Mouse (Mus musculus) liver, adult 2 months (tissue): ENCODE results near the gene Kcnd3.

Experiments used
- CTCF ChIP-seq: fragments of 200-500 bp; IDR thresholded peaks from 2 replicates; pipeline ENCODE4 v1.5.1; 2011; ENCODE audit warnings: low read depth, low read length, control low read depth
- POLR2A ChIP-seq: fragments of 200-500 bp; IDR thresholded peaks from 2 replicates; pipeline ENCODE4 v1.6.1; 2011; ENCODE audit warnings: low read length, control low read depth; ENCODE audit not compliant: insufficient read depth; ENCODE audit errors: extremely low read depth

DNA sequence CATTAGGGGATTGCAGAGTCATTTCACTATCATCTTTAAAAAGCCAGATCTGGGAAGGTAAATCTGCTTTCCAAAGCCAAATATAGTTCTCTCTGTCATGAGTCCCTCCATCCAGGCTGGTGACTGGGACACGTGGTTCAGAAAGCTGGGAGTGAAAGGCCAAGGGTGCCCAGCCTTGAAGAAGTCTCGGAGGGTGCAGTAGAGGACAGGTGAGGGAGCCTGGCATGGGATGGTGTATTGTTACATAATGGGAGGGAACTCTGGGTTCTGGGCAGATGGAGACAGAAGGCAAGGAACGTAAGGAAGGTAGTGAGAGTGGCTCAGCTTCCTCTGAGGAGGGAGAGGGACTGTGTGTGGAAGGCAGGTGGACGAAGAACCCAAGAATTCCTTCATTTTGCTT is 5.5 kb downstream of the Kcnd3 start:
- TF ChIP-seq POLR2A (no peak), CTCF (no peak)
